Mouse (Mus musculus): ENCODE measurements around the gene Erc2. TPM values are rescaled to one million over a fixed set of nuclear protein-coding genes. Genes with fewer than 3 reads are reported as not detected.

Gene Erc2
- polyA plus RNA-seq, 1 experiment from 2014 or later: 90.7 TPM

DNA sequence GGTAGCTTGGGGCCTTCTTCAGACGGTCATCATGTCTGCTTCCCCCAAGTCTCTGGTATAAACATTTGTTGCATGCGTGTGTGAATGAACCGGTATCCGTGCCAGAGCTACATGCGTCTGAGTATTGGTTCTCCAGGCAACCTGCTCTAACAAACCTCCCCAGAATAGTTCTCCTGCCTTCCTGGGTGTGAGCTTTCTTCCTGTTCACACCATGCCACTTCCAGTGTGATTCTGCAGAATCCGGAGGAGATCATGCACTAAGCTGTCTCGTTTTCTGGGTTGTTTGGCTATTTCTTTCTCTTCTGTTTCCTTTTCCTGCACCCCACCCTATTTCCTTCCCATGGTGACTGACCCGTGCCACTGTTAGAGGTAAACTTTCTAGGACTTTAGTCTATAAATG, 105.3 kb downstream of the Erc2 start:
- H3K9ac ChIP-seq (replicated peaks; ENCODE audit: low read length): no peak overlapping the region
- ATAC-seq (ENCODE audit: low FRiP score, low TSS enrichment): no peak
- H3K4me2 ChIP-seq (ENCODE audit: low read length): no peak overlapping the region
- WGBS: 87% methylated on average over 8 of the region's 8 CpGs
- H3K27me3 ChIP-seq (ENCODE audit: control insufficient read depth, insufficient read depth, low read length): no peaks in the 10 kb centered on the region
- no peaks in the 10 kb centered on the region for H3K4me1 ChIP-seq (ENCODE audit: control insufficient read depth, insufficient read depth, low read length)
- H3K27ac ChIP-seq (replicated peaks; ENCODE audit: low read depth, low read length): no peak overlapping the region
- no peaks in the 10 kb centered on the region for H3K9me3 ChIP-seq (ENCODE audit: control insufficient read depth, low read length)
- H3K4me3 ChIP-seq (replicated peaks; ENCODE audit: low read depth, low read length): no peak overlapping the region
- DNase-seq: no peak
- no peaks in the 10 kb centered on the region for H3K36me3 ChIP-seq (ENCODE audit: control insufficient read depth, insufficient read depth, low read length)

- Histone ChIP-seq H3K27me3 (ENCODE audit: control insufficient read depth, insufficient read depth, low read length) (no peaks in the 10 kb centered on the region), H3K27ac (replicated peaks; ENCODE audit: low read depth, low read length) (no peak overlapping the region), H3K9ac (replicated peaks; ENCODE audit: low read length) (no peak overlapping the region), H3K36me3 (ENCODE audit: control insufficient read depth, insufficient read depth, low read length) (no peaks in the 10 kb centered on the region), H3K4me1 (ENCODE audit: control insufficient read depth, insufficient read depth, low read length) (peaks cover 13% of the 10 kb centered on the region), H3K4me3 (replicated peaks; ENCODE audit: low read depth, low read length) (no peak overlapping the region), H3K4me2 (ENCODE audit: low read length) (no peak overlapping the region), H3K9me3 (ENCODE audit: control insufficient read depth, low read length) (no peaks in the 10 kb centered on the region)
- DNase-seq: no peak
- 58% methylated on average over 4 of the region's 4 CpGs for WGBS
- ATAC-seq (ENCODE audit: low FRiP score, low TSS enrichment): no peak
Measured at GRCm38 (mm10) chr14:27731086-27731485, 108.9 kb downstream of the Erc2 start.

DNA sequence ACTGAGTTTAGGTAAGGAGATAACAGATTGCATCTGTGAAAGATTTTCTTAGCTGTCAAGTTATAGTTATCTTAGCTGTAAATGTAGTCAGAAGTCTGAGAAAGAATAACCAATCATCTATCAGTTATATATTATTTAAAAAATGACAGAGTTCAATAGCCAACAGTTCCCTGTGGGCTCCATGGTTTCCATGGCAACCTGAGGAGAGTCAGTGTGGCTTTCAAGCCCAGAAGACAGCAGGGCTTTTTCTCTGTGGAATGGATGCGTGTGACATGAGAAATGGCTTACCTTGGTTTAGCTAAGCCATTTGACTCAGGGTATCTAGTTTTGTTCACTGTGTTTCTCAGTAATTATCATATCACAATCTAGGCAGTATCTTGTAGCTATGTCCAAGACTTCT, 117.2 kb downstream of the Erc2 start:
- ATAC-seq (ENCODE audit: low FRiP score, low TSS enrichment): no peak

DNA sequence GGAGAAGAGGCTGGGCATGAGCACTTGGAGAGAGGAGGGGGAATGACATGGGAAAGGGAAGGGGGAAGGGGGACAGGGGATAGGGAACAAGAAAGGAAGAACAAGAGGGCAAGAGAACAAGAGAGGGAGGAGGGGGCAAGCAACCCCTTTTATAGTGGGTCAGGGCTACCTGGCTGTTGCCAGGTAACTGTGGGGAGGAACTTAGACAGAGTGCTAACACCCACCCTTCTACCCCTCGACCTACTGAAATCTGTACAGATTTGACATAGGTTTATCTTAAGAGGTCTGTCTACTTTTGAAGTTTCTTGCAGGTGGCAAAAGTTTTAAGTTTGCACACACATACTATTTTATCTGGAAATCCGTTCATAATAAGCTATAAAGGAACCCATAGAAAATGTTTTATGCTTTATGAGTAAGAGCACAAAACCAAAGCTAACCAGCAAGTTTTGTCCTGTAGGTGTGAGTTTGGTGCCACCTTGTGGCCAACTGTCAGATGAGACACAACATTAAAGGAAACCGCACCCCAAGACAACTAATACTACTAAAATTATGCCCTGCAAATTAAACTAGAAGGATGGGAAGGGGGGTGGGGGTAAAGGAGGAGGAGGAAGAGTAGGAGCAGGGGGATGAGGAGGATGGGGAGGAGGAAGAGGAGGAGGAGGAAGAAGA, 119.2 kb downstream of the Erc2 start:
- H3K27me3 ChIP-seq (ENCODE audit: control insufficient read depth, insufficient read depth, low read length): no peaks in the 10 kb centered on the region
- no peak overlapping the region for H3K27ac ChIP-seq (replicated peaks; ENCODE audit: low read depth, low read length)
- ATAC-seq (ENCODE audit: low FRiP score, low TSS enrichment): no peak
- DNase-seq: peak; percentile 92
- peaks cover 23% of the 10 kb centered on the region; the same call in 1 of the 2 replicates for H3K4me1 ChIP-seq (ENCODE audit: control insufficient read depth, insufficient read depth, low read length)
- no peak overlapping the region for H3K4me3 ChIP-seq (replicated peaks; ENCODE audit: low read depth, low read length)
- 26% methylated on average over 3 of the region's 3 CpGs for WGBS
- H3K36me3 ChIP-seq (ENCODE audit: control insufficient read depth, insufficient read depth, low read length): no peaks in the 10 kb centered on the region
- H3K4me2 ChIP-seq (ENCODE audit: low read length): no peak overlapping the region
- no peaks in the 10 kb centered on the region for H3K9me3 ChIP-seq (ENCODE audit: control insufficient read depth, low read length)
- H3K9ac ChIP-seq (replicated peaks; ENCODE audit: low read length): no peak overlapping the region

More for the DNA sequence above, 117.2 kb downstream of the Erc2 start:
- Histone ChIP-seq H3K4me1 (ENCODE audit: control insufficient read depth, insufficient read depth, low read length) (peaks cover 25% of the 10 kb centered on the region), H3K9me3 (ENCODE audit: control insufficient read depth, low read length) (no peaks in the 10 kb centered on the region), H3K27me3 (ENCODE audit: control insufficient read depth, insufficient read depth, low read length) (no peaks in the 10 kb centered on the region), H3K36me3 (ENCODE audit: control insufficient read depth, insufficient read depth, low read length) (no peaks in the 10 kb centered on the region), H3K4me3 (replicated peaks; ENCODE audit: low read depth, low read length) (no peak overlapping the region), H3K4me2 (ENCODE audit: low read length) (no peak overlapping the region), H3K27ac (replicated peaks; ENCODE audit: low read depth, low read length) (no peak overlapping the region), H3K9ac (replicated peaks; ENCODE audit: low read length) (no peak overlapping the region)
- peak; percentile 82 for DNase-seq
- 16% methylated on average over 1 of the region's 1 CpGs for WGBS

DNA sequence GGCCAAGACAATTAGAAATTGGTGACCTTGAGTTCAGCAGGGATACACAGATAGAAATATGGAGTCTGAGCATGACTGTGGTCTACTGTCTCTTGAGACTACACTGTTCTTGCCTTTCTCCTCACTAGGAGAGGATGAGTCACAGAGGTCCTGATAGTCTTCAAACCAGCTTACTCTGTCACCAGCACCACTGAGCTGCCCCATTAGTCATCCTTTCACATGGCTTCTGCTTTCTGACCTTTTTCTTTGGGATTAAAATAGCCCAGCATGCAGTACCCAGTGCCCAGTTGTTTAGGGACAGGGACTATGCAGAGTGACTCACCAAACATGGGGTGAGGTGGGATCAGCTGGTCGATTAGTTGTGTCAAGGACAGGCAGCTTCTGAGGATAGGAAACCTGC, 132.1 kb downstream of the Erc2 start:
- H3K4me2 ChIP-seq (ENCODE audit: low read length): no peak overlapping the region
- no peaks in the 10 kb centered on the region for H3K4me1 ChIP-seq (ENCODE audit: control insufficient read depth, insufficient read depth, low read length)
- H3K27me3 ChIP-seq (ENCODE audit: control insufficient read depth, insufficient read depth, low read length): no peaks in the 10 kb centered on the region
- no peaks in the 10 kb centered on the region for H3K9me3 ChIP-seq (ENCODE audit: control insufficient read depth, low read length)
- H3K27ac ChIP-seq (replicated peaks; ENCODE audit: low read depth, low read length): no peak overlapping the region
- H3K36me3 ChIP-seq (ENCODE audit: control insufficient read depth, insufficient read depth, low read length): 0 out of 2 replicates have a peak, but pooled peaks cover 5% of the 10 kb centered on the region
- ATAC-seq (ENCODE audit: low FRiP score, low TSS enrichment): no peak
- H3K9ac ChIP-seq (replicated peaks; ENCODE audit: low read length): no peak overlapping the region
- no peak overlapping the region for H3K4me3 ChIP-seq (replicated peaks; ENCODE audit: low read depth, low read length)
- DNase-seq: no peak
- WGBS: 84% methylated on average over 1 of the region's 1 CpGs

- Histone ChIP-seq H3K27ac (replicated peaks; ENCODE audit: low read depth, low read length) (no peak overlapping the region), H3K27me3 (ENCODE audit: control insufficient read depth, insufficient read depth, low read length) (no peaks in the 10 kb centered on the region), H3K9me3 (ENCODE audit: control insufficient read depth, low read length) (no peaks in the 10 kb centered on the region), H3K36me3 (ENCODE audit: control insufficient read depth, insufficient read depth, low read length) (0 out of 2 replicates have a peak, but pooled peaks cover 5% of the 10 kb centered on the region), H3K4me1 (ENCODE audit: control insufficient read depth, insufficient read depth, low read length) (no peaks in the 10 kb centered on the region), H3K9ac (replicated peaks; ENCODE audit: low read length) (no peak overlapping the region), H3K4me3 (replicated peaks; ENCODE audit: low read depth, low read length) (no peak overlapping the region), H3K4me2 (ENCODE audit: low read length) (no peak overlapping the region)
- no peak for DNase-seq
- 93% methylated on average over 5 of the region's 5 CpGs for WGBS
- ATAC-seq (ENCODE audit: low FRiP score, low TSS enrichment): no peak
Measured at GRCm38 (mm10) chr14:27756901-27757300, 134.7 kb downstream of the Erc2 start.

DNA sequence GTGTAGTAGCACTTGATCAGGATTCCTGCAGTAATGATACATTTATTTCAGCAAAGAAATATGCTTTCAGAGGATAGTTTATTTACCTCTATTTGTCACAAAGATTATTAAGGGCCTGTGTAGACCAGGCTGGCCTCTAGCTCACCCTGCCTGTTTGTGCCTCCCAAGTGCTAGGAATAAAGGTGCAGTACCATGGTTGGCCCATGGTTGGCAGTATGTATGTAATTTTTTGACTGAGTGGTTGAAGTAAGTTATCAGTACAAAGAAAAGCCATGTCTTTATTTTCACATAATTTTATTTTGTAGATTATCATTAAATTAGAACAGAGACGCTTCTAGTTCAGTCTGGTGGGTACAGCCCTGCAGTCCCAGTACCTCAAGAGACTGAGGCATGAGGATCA, 136.0 kb downstream of the Erc2 start:
- DNase-seq: peak; percentile 16
- no peak overlapping the region for H3K4me2 ChIP-seq (ENCODE audit: low read length)
- no peak overlapping the region for H3K27ac ChIP-seq (replicated peaks; ENCODE audit: low read depth, low read length)
- 0 out of 2 replicates have a peak, but pooled peaks cover 5% of the 10 kb centered on the region for H3K36me3 ChIP-seq (ENCODE audit: control insufficient read depth, insufficient read depth, low read length)
- no peak overlapping the region for H3K4me3 ChIP-seq (replicated peaks; ENCODE audit: low read depth, low read length)
- H3K4me1 ChIP-seq (ENCODE audit: control insufficient read depth, insufficient read depth, low read length): no peaks in the 10 kb centered on the region
- no peak overlapping the region for H3K9ac ChIP-seq (replicated peaks; ENCODE audit: low read length)
- ATAC-seq (ENCODE audit: low FRiP score, low TSS enrichment): no peak
- H3K27me3 ChIP-seq (ENCODE audit: control insufficient read depth, insufficient read depth, low read length): no peaks in the 10 kb centered on the region
- 90% methylated on average over 1 of the region's 1 CpGs for WGBS
- no peaks in the 10 kb centered on the region for H3K9me3 ChIP-seq (ENCODE audit: control insufficient read depth, low read length)

- no peaks in the 10 kb centered on the region for H3K4me1 ChIP-seq (ENCODE audit: control insufficient read depth, insufficient read depth, low read length)
- no peak overlapping the region for H3K4me3 ChIP-seq (replicated peaks; ENCODE audit: low read depth, low read length)
- no peaks in the 10 kb centered on the region for H3K27me3 ChIP-seq (ENCODE audit: control insufficient read depth, insufficient read depth, low read length)
- DNase-seq: no peak
- no peaks in the 10 kb centered on the region for H3K9me3 ChIP-seq (ENCODE audit: control insufficient read depth, low read length)
- H3K27ac ChIP-seq (replicated peaks; ENCODE audit: low read depth, low read length): no peak overlapping the region
- H3K4me2 ChIP-seq (ENCODE audit: low read length): no peak overlapping the region
- H3K36me3 ChIP-seq (ENCODE audit: control insufficient read depth, insufficient read depth, low read length): 0 out of 2 replicates have a peak, but pooled peaks cover 5% of the 10 kb centered on the region
- WGBS: 93% methylated on average over 6 of the region's 6 CpGs
- H3K9ac ChIP-seq (replicated peaks; ENCODE audit: low read length): no peak overlapping the region
- no peak for ATAC-seq (ENCODE audit: low FRiP score, low TSS enrichment)
Measured at GRCm38 (mm10) chr14:27759069-27759628, 136.9 kb downstream of the Erc2 start.

GRCm38 (mm10) chr14:27759982-27760381, 137.8 kb downstream of the Erc2 start:
- Histone ChIP-seq H3K9ac (replicated peaks; ENCODE audit: low read length) (no peak overlapping the region), H3K36me3 (ENCODE audit: control insufficient read depth, insufficient read depth, low read length) (0 out of 2 replicates have a peak, but pooled peaks cover 5% of the 10 kb centered on the region), H3K27ac (replicated peaks; ENCODE audit: low read depth, low read length) (no peak overlapping the region), H3K4me1 (ENCODE audit: control insufficient read depth, insufficient read depth, low read length) (no peaks in the 10 kb centered on the region), H3K4me2 (ENCODE audit: low read length) (no peak overlapping the region), H3K9me3 (ENCODE audit: control insufficient read depth, low read length) (no peaks in the 10 kb centered on the region), H3K27me3 (ENCODE audit: control insufficient read depth, insufficient read depth, low read length) (no peaks in the 10 kb centered on the region), H3K4me3 (replicated peaks; ENCODE audit: low read depth, low read length) (no peak overlapping the region)
- no peak for DNase-seq
- ATAC-seq (ENCODE audit: low FRiP score, low TSS enrichment): no peak
- WGBS: 86% methylated on average over 9 of the region's 9 CpGs

All from midbrain, embryonic 14.5 days (tissue).